Mouse (Mus musculus): ENCODE data around the gene Fignl2.

The Fignl2 gene

DNA sequence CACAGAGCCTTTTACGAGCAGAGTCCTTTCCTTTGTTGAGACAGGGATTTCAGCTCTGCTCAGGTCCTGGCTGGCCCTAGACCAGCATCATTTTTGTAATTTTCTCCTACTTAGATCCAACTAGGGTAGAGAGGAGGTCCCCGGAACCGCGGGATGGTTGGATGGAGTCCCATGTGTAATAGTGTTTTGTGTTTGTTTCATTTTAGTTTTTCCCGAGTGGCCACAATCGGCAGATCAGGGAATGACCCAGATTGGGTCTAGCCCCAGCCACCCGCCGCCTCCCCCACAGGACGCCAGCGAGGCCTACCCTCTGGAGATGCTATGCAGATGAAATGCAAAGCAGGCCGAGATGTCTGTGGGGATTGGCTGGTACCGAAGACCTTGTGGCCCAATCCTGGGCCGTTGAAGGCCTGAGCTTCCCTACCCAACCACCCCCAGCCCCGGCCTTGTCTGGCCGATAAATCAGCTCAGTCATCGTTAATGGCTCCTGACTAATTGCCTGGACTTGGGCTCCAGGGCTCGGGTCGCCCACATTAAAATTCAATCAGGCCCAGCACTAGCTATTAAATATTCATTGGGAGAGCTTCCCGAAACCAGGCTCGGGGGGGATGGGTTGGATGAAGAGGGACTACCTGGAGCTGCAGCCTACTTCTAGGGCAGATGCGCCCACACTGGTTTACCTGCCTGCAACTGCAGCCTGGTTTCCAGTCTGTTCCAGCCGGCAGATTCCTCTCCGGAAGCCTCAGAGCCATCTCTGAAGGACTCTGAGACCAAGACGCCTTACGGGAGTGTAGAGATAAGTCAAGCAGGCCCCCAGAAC, 14.7 kb upstream of the Fignl2 start:
- peak; percentile 93 for DNase-seq

DNA sequence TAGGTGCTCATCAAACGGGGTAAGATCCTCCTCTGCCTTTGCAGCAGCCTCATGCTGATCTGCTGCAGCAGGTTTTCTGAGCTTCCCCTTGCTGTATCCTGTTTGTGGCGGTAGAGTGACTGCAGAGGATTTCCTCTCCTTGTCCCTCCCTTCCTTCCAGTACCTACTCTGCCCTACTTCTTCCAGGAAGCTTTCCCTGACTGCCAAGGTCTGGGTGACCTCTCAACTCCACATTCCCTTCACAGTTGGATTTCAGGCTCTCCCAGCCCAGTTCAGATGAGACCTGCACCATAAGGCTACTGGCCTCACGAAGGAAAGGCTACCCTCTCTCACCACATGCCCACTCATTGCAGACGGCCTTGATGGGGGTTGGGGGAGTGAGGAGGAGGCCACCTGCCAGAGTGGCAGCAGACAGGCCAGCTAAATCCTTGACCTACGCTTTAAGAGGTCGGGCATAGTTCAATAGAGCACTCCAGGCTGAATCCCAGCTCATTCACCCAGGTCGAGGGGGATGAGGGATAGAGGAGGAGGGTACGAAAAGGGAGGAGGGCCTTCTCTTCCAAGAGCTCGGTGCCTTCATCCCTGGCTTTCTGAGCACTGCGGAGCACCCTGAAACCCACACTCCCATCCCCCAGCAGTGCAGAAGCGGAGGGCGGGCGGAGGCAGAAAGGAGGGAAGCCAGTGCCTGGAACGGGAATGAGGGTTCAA, 13.9 kb upstream of the Fignl2 start:
- DNase-seq, result peak; percentile 64

DNA sequence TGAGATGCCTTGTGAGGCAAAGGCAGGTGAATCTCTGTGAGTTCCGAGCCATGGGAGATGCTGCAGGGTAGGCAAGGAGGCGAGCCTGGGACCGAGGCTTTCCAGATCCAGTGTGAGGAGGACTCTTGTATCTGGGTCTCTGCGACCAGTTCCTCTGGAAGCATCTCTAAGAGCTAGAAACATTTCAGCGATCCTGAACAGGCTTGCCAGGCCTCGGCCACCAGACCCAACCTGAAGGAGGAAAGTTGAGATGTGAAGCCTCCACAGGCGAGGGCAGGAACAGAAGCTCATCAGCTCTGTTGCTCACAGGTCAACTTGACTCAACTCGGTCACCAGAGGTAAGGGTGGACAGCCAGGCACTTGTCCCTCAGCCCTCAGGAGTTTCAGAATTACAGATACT, 13.2 kb upstream of the Fignl2 start:
- no peak for DNase-seq

DNA sequence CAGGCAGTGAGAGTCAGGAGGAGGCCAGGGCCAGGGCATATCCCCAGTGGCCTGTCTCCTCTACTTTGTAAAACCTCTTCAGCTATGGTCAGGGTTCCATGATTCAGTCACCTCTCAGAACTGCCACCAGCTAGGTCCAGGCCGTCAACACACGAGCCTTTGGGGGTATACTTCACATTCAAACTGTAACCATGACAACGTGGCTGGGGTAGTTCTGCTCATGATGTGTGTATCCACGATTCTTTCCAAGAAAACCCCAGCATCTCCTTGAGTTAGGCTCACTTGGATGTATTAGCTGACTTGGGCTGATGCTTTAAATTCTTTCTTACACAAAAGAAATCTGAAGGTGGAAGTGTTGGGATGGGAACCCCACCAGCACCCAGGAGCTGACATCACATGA, 9.9 kb upstream of the Fignl2 start:
- no peak for DNase-seq

DNA sequence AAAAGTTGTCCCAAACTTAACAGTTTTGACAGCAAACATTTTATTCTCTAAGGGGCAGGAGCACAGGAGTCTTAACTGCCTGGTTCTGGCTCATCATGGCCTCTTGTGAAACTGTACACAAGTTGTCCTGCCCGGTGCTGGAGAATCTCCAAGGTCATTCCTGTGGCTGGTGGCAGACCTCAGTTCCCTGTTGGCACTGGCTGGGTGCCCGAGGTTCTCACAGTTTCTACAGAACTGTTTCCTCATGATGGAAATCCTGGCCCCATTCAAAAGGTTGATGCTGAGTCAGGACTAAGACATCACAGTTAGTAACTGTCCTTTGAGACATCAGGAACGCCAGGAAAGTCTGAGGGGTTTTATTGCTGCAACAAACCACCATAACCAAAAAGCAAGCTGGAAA, 8.6 kb upstream of the Fignl2 start:
- no peak for DNase-seq

DNA sequence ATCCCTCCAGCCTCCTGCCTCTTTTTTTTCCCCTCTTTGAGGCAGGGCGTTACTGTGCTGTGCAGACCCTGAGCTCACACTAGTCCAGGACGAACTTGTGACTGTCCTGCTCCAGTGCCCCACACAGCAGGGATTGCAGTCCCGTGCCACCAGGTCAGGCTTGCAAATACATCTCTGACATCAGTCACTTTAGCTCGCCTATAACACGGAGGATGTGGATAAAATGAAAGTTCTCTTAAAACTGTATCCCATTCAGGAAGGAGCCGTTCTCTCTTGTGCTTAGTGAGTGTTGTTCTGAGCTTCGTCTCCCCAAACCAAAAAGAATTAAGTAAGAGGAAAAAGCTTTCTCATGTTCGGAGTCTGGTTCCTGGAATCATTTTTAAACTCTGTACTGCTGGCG, 8.1 kb upstream of the Fignl2 start:
- no peak for DNase-seq

DNA sequence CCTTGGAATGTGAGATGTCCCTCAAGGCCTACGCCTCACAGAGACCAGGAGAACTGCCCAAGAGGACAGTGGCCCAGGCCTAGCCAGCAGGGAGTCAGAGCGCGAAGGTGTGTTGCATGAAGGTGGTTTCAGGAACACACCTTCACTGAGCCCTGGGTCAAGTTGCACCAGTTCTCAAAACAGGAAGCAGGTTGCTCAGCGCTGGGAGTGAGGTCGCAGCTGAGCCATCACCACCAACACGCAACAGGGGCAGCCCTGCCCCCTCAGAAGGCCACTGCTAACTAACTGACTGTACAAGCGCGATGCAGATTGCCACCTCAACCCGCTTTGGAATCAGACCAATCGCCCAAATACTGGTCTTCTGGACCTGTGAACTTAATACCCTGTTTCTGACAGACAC, 6.1 kb upstream of the Fignl2 start:
- no peak for DNase-seq

DNA sequence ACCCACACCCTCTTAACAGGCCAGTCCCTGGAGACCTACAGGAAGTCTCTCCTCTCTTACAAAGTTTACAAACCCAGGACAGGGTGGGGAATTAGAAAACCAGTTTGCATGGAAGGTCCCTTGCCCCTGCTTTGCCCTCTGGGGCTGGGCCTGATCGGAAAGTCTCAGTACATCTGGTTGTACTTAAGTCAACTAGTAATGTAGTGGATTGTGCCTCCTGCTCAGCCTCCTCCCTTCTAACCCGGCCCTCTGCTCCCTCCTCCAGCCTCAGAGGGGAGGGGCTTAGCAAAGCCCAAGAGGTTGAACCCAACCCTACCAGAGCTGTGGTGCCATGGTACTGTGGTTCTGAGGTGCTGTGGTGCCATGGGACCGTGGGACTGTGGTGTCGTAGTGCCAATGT, 3.9 kb upstream of the Fignl2 start:
- peak; percentile 78 for DNase-seq

DNA sequence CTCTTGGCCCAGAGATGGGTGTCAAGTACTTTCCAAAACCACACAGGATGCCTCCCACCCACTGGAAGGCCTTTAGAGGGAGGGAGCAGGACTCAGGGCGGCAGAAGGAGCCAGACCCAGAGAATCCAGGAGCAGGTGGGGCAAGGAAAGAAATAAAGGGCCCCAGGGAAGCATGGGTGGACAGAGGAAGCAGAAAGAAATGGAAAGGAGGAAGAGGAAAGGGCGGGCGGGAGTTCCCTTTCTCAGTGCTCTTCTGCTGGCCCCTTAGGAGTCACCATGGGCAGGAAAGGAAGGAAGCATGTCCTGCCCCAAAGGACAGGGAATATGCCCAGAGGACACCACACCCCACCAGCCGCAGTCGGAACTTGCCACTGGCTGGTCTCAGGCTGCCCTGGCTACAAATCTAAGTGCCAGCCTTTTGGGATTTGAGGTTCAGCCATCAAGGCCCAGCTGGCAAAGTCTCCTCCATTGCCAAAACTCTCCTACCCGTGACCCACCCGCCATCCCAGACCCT, 2.7 kb upstream of the Fignl2 start:
- no peak for DNase-seq

DNA sequence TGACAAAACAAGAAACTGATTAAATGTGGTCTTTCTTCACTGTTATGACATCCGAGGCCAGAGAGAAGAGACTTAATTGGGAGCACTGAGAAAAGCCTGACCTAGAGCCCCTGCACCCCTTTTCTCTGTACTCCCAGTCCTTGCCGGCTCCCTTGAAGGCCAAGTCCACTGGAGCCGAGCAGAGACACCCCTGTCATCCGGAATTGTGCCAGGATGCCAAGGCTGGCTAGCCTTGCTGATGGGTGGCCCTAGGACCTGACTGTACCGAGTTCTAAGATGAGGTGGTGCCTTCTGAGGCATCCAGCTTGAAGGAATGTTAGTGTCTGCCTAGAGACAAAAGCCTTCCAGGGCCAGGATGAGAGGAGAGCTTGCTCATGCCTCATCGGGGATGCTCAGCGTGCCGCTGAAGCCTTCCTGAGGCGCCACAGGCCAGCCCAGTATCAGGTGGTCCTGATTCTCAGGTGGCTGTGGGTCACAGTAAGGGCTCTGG, 1.7 kb upstream of the Fignl2 start:
- DNase-seq, result no peak

DNA sequence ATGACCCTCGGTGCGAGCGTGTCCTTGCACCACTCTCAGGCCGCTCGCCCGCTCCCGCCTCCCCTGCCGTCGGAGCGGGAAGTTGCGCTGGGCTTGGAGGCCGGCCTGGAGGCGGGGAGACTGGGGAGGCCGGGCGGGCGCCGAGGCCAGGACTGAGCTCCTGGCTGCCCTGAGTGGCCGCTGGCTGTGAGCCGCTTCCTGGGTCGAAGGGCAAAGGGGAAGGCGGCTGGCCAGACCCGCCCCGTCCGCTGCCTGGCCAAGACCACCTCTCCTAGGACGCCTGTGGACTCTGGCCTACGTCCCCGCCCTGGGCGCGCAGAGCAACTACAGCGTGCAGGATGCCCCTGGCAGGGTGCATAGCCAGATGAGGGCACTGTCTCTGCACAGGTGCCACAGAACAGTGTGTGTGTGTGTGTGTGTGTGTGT, 377 bp upstream of the Fignl2 start:
- DNase-seq, result peak; percentile 90

DNA sequence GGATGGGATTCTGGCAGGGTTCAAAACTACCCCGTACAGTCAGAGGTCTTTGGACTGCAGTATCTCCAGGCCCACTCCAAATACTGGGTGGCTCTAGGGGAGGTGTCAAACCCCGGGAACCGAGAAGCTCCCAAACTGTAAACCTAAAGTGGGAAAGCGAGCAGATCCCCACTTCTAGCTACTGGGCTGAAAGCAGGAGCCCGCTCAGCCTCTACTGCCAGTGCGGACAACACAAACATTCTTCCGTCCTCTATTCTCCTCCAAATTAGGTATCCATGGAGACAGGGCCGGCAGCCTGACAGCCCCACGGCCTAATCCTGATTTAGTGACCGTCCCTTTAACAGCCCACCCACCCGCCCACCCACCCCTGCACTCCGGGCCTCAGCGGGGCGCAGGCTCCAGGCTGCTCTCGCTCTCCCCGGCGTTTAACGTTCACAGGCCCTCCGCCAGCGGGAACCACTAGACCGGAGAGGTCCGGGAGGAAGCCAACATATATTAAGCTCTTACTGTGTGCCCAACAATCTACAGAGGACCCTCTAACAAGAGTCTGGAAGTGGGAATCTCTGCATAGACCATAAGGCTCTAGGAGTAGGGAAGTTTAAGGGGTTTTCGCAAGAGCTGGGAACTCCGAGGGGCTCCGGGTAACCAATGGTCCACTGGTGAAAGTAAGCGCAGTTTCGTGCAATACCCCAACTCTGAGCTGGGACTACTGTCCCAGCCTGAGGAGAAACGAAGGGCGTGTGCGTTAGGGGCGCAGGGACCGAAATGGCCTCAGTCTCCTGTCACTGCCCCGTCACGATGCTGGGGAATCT, 1.2 kb downstream of the Fignl2 start:
- peak; percentile 80 for DNase-seq

DNA sequence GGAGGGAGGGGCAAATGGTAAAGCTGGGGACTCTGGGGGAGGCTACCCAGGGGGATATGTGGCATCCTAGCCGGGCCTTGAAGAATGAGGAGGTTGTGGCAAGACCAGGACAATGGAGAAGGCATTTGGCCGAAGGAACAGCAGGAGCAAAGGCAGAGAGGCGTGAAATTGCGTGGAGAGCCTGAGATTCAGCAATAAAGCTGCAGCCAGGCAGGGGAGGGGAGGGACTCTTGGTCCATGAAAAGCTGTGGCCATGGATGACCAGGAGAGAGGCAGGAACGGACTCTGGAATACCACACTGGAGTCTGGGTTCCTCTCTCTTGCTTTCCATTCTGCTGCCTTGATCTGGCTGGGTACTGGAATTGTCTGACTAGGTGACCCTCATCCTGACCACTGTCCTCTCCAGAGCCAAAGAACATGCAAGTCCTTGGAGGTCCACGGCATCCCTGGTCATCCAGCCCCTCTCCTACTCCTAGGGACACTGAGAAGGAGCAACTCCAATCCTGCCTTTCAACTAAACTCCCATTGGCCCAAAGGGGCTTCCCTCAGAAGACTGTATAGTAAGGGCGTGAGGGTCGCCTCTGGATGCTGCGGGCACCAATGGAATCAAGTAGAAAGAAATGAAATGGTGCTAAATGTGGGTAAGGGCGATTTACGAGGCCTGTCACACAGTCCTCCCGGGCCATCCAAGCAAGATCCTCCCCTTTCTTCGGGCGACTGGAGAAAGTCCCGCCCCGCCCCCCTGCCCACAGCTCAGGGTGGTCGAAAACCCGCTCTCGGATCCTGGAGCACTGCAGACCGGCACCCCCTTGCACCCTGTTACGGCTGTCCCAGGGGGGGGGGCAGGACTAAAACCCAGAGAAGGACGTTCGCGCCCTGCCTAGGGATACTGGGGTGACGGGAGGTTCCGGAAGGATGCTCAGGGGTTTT, 2.0 kb downstream of the Fignl2 start:
- DNase-seq, result peak; percentile 76

DNA sequence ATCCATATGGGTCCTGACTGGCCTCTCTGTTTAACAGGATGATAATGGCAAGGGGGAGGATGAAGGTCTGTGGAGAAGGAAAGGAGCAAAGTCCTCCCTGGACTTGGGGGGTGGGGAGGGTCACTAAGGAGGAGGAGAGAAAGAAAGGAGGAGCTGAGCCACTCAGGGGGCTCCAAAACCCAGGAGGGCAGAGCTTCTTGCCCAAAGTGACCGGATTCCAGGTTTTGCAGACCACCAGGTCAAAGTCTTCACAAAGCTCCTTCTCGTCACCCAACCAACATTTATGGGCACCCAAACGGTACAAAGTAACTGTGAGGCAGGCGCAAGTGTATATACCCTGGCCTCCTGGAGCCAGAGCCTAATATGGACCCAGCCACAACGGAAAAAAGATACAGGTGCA, 2.7 kb downstream of the Fignl2 start:
- DNase-seq, result no peak

DNA sequence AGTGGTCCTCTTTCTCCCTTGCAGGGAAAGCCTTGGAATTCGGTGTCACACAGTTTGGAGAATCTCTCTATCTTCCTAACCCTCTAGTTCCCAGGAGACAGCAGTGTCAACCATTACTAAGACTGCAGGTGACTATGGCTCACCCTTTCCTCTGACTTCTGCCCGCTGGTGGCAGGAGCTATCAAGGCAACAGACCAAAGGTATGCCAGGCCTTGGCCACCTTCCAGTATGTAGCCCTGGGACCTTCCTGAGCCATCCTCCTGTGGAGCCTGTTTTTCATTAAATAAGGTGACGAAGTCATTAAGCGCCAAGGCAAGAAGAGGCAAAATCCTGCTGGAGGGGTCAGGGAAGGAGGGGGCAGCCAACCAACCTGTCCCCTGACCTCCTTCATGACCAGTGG, 3.2 kb downstream of the Fignl2 start:
- DNase-seq, result no peak

DNA sequence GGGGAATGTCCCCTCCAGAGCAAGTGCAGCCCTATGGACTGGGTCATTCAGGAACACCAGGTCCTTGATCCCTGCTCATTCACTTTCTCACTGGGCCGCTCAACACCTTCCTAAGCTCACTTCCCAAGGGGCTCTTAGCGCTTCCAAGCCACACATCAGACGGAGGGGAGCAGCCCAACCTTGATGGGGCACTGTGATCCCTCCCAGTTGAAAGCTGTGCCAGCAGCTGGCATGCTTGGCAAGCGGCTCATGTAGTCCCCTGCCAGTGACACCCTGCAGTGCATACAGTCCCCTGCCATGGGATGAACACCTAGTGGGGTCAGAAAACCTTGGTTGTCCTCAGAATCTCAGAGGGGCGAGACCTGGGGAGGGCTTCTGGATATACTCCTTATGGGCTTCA, 4.3 kb downstream of the Fignl2 start:
- no peak for DNase-seq

DNA sequence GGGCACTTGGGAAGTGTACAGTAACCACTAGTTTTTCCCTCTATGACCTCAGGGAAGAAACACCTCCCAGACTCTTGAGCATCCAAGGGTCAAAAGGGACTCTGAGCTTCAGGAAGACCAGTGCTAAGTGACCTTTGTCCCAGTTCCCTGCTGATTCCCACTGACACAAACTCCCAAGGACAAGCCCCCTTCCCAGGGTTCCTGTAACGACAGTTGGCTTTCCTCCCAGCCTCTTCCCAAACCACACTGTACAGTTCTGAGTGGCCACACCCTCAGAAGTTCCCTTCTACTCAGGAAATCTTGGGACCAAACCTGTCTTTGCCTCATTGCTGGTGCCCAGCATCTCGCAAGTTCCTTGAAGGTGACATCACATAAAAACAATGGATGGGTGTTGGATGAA, 5.6 kb downstream of the Fignl2 start:
- DNase-seq, result no peak

DNA sequence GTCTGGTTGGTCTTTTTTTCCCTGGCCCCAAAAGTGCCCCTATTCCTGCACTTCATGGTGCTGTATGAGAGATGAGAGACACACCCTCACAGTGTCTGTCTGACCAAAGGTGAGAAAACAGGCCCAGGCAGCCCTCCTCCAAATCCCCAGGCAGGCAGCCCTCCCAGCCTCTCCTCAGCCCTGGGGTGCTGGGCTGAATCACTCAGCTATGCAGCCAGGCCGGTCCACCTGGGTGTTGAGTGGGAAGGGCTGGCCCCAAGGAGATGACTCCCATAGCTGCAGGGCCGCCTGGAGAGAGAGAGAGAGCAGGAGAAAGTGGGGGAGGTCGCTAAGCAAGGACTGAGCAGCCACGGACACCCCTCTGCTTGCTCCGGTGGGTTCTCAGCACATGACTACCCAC, 7.6 kb downstream of the Fignl2 start:
- DNase-seq, result no peak

DNA sequence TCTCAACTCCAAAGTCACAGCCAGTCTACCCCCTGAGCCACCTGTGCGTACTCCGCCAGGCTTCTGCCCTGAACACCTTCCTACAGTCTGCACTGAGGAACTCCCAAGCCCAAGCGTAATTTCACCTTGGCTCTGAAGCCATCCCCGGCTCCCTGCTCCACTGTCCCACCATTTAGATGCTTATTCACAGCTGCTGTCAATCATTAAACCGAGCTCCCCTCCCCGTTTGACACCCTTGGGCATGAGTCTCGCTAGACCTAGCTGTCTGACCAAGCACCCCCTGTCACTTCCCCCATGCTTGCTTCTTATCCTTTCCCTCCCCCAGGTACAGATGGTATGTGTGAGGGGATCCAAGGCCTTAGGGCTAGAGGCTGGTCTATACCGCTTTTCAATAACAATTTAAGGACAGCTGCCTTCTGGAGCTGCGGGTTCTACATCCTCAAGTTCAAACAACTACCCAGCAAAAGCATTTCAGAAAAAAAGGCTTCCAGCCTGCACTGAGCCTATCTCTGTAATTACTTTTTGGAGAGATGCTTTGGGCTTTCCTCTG, 8.7 kb downstream of the Fignl2 start:
- DNase-seq, result no peak

DNA sequence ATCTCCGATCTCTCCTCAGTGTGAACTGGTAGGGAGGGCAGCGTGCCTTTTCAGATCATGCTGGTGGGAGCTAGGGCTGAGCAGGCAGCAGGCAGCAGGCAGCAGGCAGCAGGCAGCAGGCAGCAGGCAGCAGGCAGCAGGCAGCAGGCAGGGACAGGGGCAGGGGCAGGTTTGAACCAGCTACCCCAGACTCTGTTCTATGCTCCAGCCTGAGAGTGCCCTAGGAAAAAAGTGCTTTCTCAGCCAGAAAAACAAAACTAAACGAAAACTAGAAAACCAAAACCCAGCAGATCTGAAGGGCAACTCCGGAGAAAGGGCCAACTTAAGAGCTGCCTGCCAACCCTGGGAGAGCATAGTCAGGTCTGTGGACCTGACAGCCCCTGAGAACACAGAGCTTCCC, 9.7 kb downstream of the Fignl2 start:
- DNase-seq, result no peak

DNA sequence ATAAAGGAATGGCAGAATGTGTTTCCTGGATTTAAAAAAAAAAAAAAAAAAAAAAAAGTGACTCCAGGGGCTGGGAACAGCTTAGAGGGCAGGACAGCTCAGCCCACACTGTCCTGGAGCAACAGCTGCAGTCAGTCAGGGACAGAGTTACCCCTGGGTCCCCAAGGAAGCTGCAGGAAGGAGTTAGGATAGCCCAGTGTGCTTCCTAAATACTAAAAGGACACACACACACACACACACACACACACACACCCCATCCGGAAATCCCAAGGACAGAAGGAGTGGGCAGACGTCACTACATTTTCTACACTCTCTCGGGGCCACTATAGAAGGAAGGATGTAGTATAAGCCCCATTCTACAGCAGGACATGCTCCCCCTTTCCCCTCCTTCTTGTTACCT, 10.3 kb downstream of the Fignl2 start:
- no peak for DNase-seq
